Mouse (Mus musculus) embryonic stem cell, embryonic (primary cell): ENCODE data around the gene Vpreb2.
"Not testable (repeated sequence)": the region's sequence is repeated elsewhere in the genome, so short reads cannot be mapped to it uniquely, and the experiment has no call there.

Source experiments
- CTCF ChIA-PET, 4 experiments: fragments of 300-600 bp in 2 of 4; fragments of 350-600 bp in 2 of 4; sonication (Branson Sonifier 250); formaldehyde crosslinking; loops; one replicate each; lab custom pipeline; 2022; ENCODE audit warnings: inconsistent platforms in 2 of 4; lab: Charles Lee
- POLR2A ChIA-PET, 4 experiments: fragments of 300-600 bp in 2 of 4; fragments of 350-600 bp in 2 of 4; sonication (Branson Sonifier 250); formaldehyde crosslinking; loops; one replicate each; lab custom pipeline; 2022; ENCODE audit warnings: antibody characterized with exemption in 4 of 4, inconsistent platforms in 1 of 4; lab: Charles Lee

Gene Vpreb2

GRCm38 (mm10) chr16:17962091-17962490 is 18.1 kb upstream of the Vpreb2 start:
- ChIA-PET POLR2A (interaction anchor here in 3 of 4 experiments (0.6 to 2.2 kb wide), 9 partner anchors 10 to 113 kb away, joined by 3 to 13 read pairs (median 3); no protein-coding TSS in a partner anchor), CTCF (interaction anchor here in 2 of 4 experiments (0.7 to 1.5 kb wide), 3 partner anchors 10 to 90 kb away, joined by 3 to 6 read pairs (median 3); partner anchors contain the start of gene Dgcr6 (in 1 of the 2))

- ChIA-PET CTCF (interaction anchor here in 1 of 4 experiments (0.6 kb wide), 1 partner anchor 10 kb away, joined by 6 read pairs; no protein-coding TSS in a partner anchor), POLR2A (interaction anchor here in 1 of 4 experiments (1.7 kb wide), 1 partner anchor 10 kb away, joined by 6 read pairs; no protein-coding TSS in a partner anchor)
Observed at GRCm38 (mm10) chr16:17971853-17972252, 8.4 kb upstream of the Vpreb2 start.

- CTCF ChIA-PET, result not testable (repeated sequence)
- POLR2A ChIA-PET, result interaction anchor here in 2 of 4 experiments (0.9 to 2.8 kb wide), 8 partner anchors 7 to 111 kb away, joined by 3 to 14 read pairs (median 4); partner anchors contain the start of genes Gm20518 (in 1 of the 2) and Slc25a1 (in 1 of the 2)
Observed at GRCm38 (mm10) chr16:17977840-17978239, 2.4 kb upstream of the Vpreb2 start.

- CTCF ChIA-PET, result no interaction called here
- POLR2A ChIA-PET, result interaction anchor here in 2 of 4 experiments (0.7 to 3.5 kb wide), 2 partner anchors 17 to 55 kb away, joined by 3 to 22 read pairs; partner anchors contain the start of gene Slc25a1 (in 1 of the 2)
Observed at GRCm38 (mm10) chr16:17983201-17983600, 3.0 kb downstream of the Vpreb2 start.

GRCm38 (mm10) chr16:17984231-17984630 is 4.0 kb downstream of the Vpreb2 start:
- ChIA-PET POLR2A (interaction anchor here in 3 of 4 experiments (1.0 to 3.5 kb wide), 10 partner anchors 23 to 64 kb away, joined by 3 to 22 read pairs (median 4); partner anchors contain the start of gene Slc25a1 (in 2 of the 3)), CTCF (interaction anchor here in 1 of 4 experiments (1.5 to 1.6 kb wide), 2 partner anchors 55 to 68 kb away, joined by 6 to 11 read pairs; partner anchors contain the start of genes Dgcr6 and Slc25a1)

- ChIA-PET POLR2A (interaction anchor here in 3 of 4 experiments (0.6 to 3.5 kb wide), 14 partner anchors 8 to 1460 kb away, joined by 3 to 22 read pairs (median 4); partner anchors contain the start of genes Slc25a1 (in 2 of the 3) and Gm20518 (in 1 of the 3)), CTCF (interaction anchor here in 2 of 4 experiments (0.7 to 2.9 kb wide), 6 partner anchors 46 to 70 kb away, joined by 3 to 11 read pairs (median 6); partner anchors contain the start of genes Dgcr6 (in 1 of the 2) and Slc25a1 (in 1 of the 2))
Observed at GRCm38 (mm10) chr16:17985078-17985477, 4.8 kb downstream of the Vpreb2 start.

- CTCF ChIA-PET, result interaction anchor here in 2 of 4 experiments (0.6 to 2.9 kb wide), 8 partner anchors 10 to 140 kb away, joined by 3 to 7 read pairs (median 5); partner anchors contain the start of gene Slc25a1 (in 1 of the 2)
- POLR2A ChIA-PET, result interaction anchor here in 2 of 4 experiments (1.0 to 3.5 kb wide), 5 partner anchors 9 to 58 kb away, joined by 3 to 22 read pairs (median 3); partner anchors contain the start of gene Slc25a1 (in 1 of the 2)
Observed at GRCm38 (mm10) chr16:17986456-17987132, 6.4 kb downstream of the Vpreb2 start.

- CTCF ChIA-PET, result interaction anchor here in 1 of 4 experiments (2.9 kb wide), 1 partner anchor 48 kb away, joined by 6 read pairs; no protein-coding TSS in a partner anchor
- POLR2A ChIA-PET, result interaction anchor here in 2 of 4 experiments (0.5 to 1.8 kb wide), 2 partner anchors 59 kb away, joined by 3 to 7 read pairs; partner anchors contain the start of gene Slc25a1 (in 1 of the 2)
Observed at GRCm38 (mm10) chr16:17987703-17988102, 7.5 kb downstream of the Vpreb2 start.

GRCm38 (mm10) chr16:17992321-17992720 is 12.1 kb downstream of the Vpreb2 start:
- POLR2A ChIA-PET, CTCF ChIA-PET: not testable (repeated sequence)

GRCm38 (mm10) chr16:17999668-18000067 is 19.4 kb downstream of the Vpreb2 start:
- ChIA-PET POLR2A (interaction anchor here in 2 of 4 experiments (1.0 to 1.4 kb wide), 2 partner anchors 16 to 18 kb away, joined by 3 to 4 read pairs; no protein-coding TSS in a partner anchor), CTCF (no interaction called here)

- POLR2A ChIA-PET, result interaction anchor here in 3 of 4 experiments (0.6 to 1.9 kb wide), 5 partner anchors 15 to 76 kb away, joined by 3 to 8 read pairs (median 7); no protein-coding TSS in a partner anchor
- CTCF ChIA-PET, result interaction anchor here in 1 of 4 experiments (0.6 kb wide), 1 partner anchor 76 kb away, joined by 14 read pairs; no protein-coding TSS in a partner anchor
Observed at GRCm38 (mm10) chr16:18004589-18004988, 24.4 kb downstream of the Vpreb2 start.

- CTCF ChIA-PET, result interaction anchor here in 3 of 4 experiments (0.6 to 1.5 kb wide), 4 partner anchors 11 to 951 kb away, joined by 3 to 5 read pairs (median 3); no protein-coding TSS in a partner anchor
- POLR2A ChIA-PET, result interaction anchor here in 2 of 4 experiments (0.7 to 5.3 kb wide), 23 partner anchors 10 to 239 kb away, joined by 3 to 27 read pairs (median 5); partner anchors contain the start of genes Slc25a1 (in 2 of the 2) and Gm20518 (in 1 of the 2)
Observed at GRCm38 (mm10) chr16:18007083-18007482, 26.9 kb downstream of the Vpreb2 start.

GRCm38 (mm10) chr16:18011101-18011500 is 30.9 kb downstream of the Vpreb2 start:
- ChIA-PET POLR2A (interaction anchor here in 3 of 4 experiments (0.6 to 5.3 kb wide), 4 partner anchors 62 to 221 kb away, joined by 3 to 27 read pairs (median 4); partner anchors contain the start of gene Slc25a1 (in 2 of the 3)), CTCF (no interaction called here)

- POLR2A ChIA-PET, result interaction anchor here in 2 of 4 experiments (0.6 to 2.3 kb wide), 5 partner anchors 9 to 360 kb away, joined by 3 to 20 read pairs (median 4); partner anchors contain the start of genes Slc25a1 (in 2 of the 2) and Gm20518 (in 1 of the 2)
- CTCF ChIA-PET, result not testable (repeated sequence)
Observed at GRCm38 (mm10) chr16:18016482-18016881, 36.3 kb downstream of the Vpreb2 start.

- ChIA-PET CTCF (no interaction called here), POLR2A (interaction anchor here in 2 of 4 experiments (0.9 to 1.7 kb wide), 8 partner anchors 15 to 131 kb away, joined by 3 to 8 read pairs (median 3); partner anchors contain the start of genes Slc25a1 (in 2 of the 2) and Gm20518 (in 1 of the 2))
Observed at GRCm38 (mm10) chr16:18022780-18023557, 42.7 kb downstream of the Vpreb2 start.

GRCm38 (mm10) chr16:18027371-18027770 is 47.1 kb downstream of the Vpreb2 start:
- ChIA-PET POLR2A (interaction anchor here in 2 of 4 experiments (0.7 to 1.6 kb wide), 5 partner anchors 9 to 99 kb away, joined by 3 to 6 read pairs (median 4); partner anchors contain the start of gene Slc25a1 (in 2 of the 2)), CTCF (interaction anchor here in 2 of 4 experiments (0.6 to 1.8 kb wide), 2 partner anchors 9 to 309 kb away, joined by 5 to 7 read pairs; no protein-coding TSS in a partner anchor)
